28 mouse cellular contexts compared by ENCODE assay signal in genomic region chr7:113969182-113969581, GRCm38 (mm10).
"Had no signal": no experiment of that assay in that cellular context is flagged by ENCODE, and none has a peak within 500 bp of the region (broad histone marks: within the 10 kb centered on the region; RNA-seq: fewer than 3 reads in every experiment).

No protein-coding gene starts in this region.

- H3K27ac ChIP-seq: limb, embryonic 10.5 days; limb, embryonic 12.5 days; limb, embryonic 13.5 days; limb, embryonic 15.5 days; liver, embryonic 12.5 days; liver, embryonic 13.5 days; liver, embryonic 14.5 days; liver, embryonic 15.5 days; lung, embryonic 15.5 days; macrophage; midbrain, embryonic 10.5 days; midbrain, embryonic 12.5 days; midbrain, embryonic 13.5 days; midbrain, embryonic 15.5 days had no signal

- ATAC-seq: liver, embryonic 12.5 days; liver, postnatal 0 days; lung, postnatal 0 days; midbrain, embryonic 13.5 days; midbrain, embryonic 15.5 days; midbrain, embryonic 16.5 days had no signal

- H3K27me3 ChIP-seq: limb, embryonic 12.5 days; limb, embryonic 13.5 days; limb, embryonic 15.5 days; liver, embryonic 12.5 days; liver, embryonic 13.5 days; liver, embryonic 15.5 days; lung, embryonic 15.5 days; megakaryocyte, embryonic 14.5 days; midbrain, embryonic 12.5 days; midbrain, embryonic 13.5 days; midbrain, embryonic 15.5 days had no signal

- H3K4me3 ChIP-seq: limb, embryonic 10.5 days; limb, embryonic 12.5 days; limb, embryonic 13.5 days; limb, embryonic 15.5 days; liver, embryonic 12.5 days; liver, embryonic 13.5 days; liver, embryonic 15.5 days; lung, embryonic 15.5 days; megakaryocyte, embryonic 14.5 days; midbrain, embryonic 10.5 days; midbrain, embryonic 12.5 days; midbrain, embryonic 13.5 days; midbrain, embryonic 15.5 days; myocyte had no signal

- DNase-seq: left cerebral cortex, postnatal 4 days; liver; liver, embryonic 13.5 days; liver, postnatal 0 days; lung, adult 18-20 months; lung, adult 2 months; lung, embryonic 14.5 days; lung, postnatal 10 days; lung, postnatal 14 days; lung, postnatal 4 days; midbrain, embryonic 14.5 days had no signal

- H3K36me3 ChIP-seq: limb, embryonic 10.5 days; limb, embryonic 12.5 days; limb, embryonic 13.5 days; limb, embryonic 15.5 days; liver, embryonic 12.5 days; liver, embryonic 13.5 days; liver, embryonic 15.5 days; lung, embryonic 15.5 days; midbrain, embryonic 12.5 days; midbrain, embryonic 13.5 days; midbrain, embryonic 15.5 days had no signal

- H3K4me1 ChIP-seq: limb, embryonic 10.5 days; limb, embryonic 13.5 days; limb, embryonic 15.5 days; liver, embryonic 12.5 days; liver, embryonic 13.5 days; liver, embryonic 15.5 days; lung, embryonic 15.5 days; megakaryocyte, embryonic 14.5 days; midbrain, embryonic 10.5 days; midbrain, embryonic 12.5 days; midbrain, embryonic 13.5 days; midbrain, embryonic 15.5 days had no signal
